Mouse (Mus musculus): ENCODE measurements around the gene Rrp15.
A peak's percentile ranks its signal among the peaks of the same experiment; 100 is the strongest.
"Not testable (repeated sequence)": the region's sequence is repeated elsewhere in the genome, so short reads cannot be mapped to it uniquely, and the experiment has no call there.

Rrp15 gene

GRCm38 (mm10) chr1:186748724-186749653 is at the start of gene Rrp15:
Gene Rrp15, minus strand, starts transcription at chr1:186749358.
- peak; percentile 96 for DNase-seq (ENCODE audit: low spot score)

- DNase-seq (ENCODE audit: low spot score): peak; percentile 62
These were observed 48.8 kb upstream of the Rrp15 start for GRCm38 (mm10) chr1:186797991-186798390.

- no peak for DNase-seq (ENCODE audit: low spot score)
These were observed 36.2 kb upstream of the Rrp15 start for GRCm38 (mm10) chr1:186785359-186785758.

GRCm38 (mm10) chr1:186780826-186781225 is 31.7 kb upstream of the Rrp15 start:
- no peak for DNase-seq (ENCODE audit: low spot score)

GRCm38 (mm10) chr1:186773124-186773523 is 24.0 kb upstream of the Rrp15 start:
- no peak for DNase-seq (ENCODE audit: low spot score)

- no peak for DNase-seq (ENCODE audit: low spot score)
These were observed 23.5 kb upstream of the Rrp15 start for GRCm38 (mm10) chr1:186772547-186773077.

GRCm38 (mm10) chr1:186772005-186772404 is 22.8 kb upstream of the Rrp15 start:
- no peak for DNase-seq (ENCODE audit: low spot score)

- no peak for DNase-seq (ENCODE audit: low spot score)
These were observed 21.5 kb upstream of the Rrp15 start for GRCm38 (mm10) chr1:186770659-186771058.

- DNase-seq (ENCODE audit: low spot score): no peak
These were observed 19.2 kb upstream of the Rrp15 start for GRCm38 (mm10) chr1:186768392-186768791.

- DNase-seq (ENCODE audit: low spot score): not testable (repeated sequence)
These were observed 14.3 kb upstream of the Rrp15 start for GRCm38 (mm10) chr1:186763451-186763850.

GRCm38 (mm10) chr1:186749675-186750283 is 621 bp upstream of the Rrp15 start:
- DNase-seq (ENCODE audit: low spot score): no peak

GRCm38 (mm10) chr1:186739828-186740227 is 9.3 kb downstream of the Rrp15 start:
- no peak for DNase-seq (ENCODE audit: low spot score)

GRCm38 (mm10) chr1:186735537-186735936 is 13.6 kb downstream of the Rrp15 start:
- DNase-seq (ENCODE audit: low spot score): no peak

GRCm38 (mm10) chr1:186733052-186733451 is 16.1 kb downstream of the Rrp15 start:
- no peak for DNase-seq (ENCODE audit: low spot score)

- DNase-seq (ENCODE audit: low spot score): no peak
These were observed 20.4 kb downstream of the Rrp15 start for GRCm38 (mm10) chr1:186728778-186729177.

GRCm38 (mm10) chr1:186726117-186726516 is 23.0 kb downstream of the Rrp15 start:
- DNase-seq (ENCODE audit: low spot score): no peak

GRCm38 (mm10) chr1:186722299-186722698 is 26.9 kb downstream of the Rrp15 start:
- DNase-seq (ENCODE audit: low spot score): no peak

GRCm38 (mm10) chr1:186721846-186722245 is 27.3 kb downstream of the Rrp15 start:
- peak; percentile 91 for DNase-seq (ENCODE audit: low spot score)

- peak; percentile 0 for DNase-seq (ENCODE audit: low spot score)
These were observed 28.0 kb downstream of the Rrp15 start for GRCm38 (mm10) chr1:186721166-186721565.

GRCm38 (mm10) chr1:186719708-186720107 is 29.4 kb downstream of the Rrp15 start:
- DNase-seq (ENCODE audit: low spot score): peak; percentile 34

GRCm38 (mm10) chr1:186718881-186719280 is 30.3 kb downstream of the Rrp15 start:
- DNase-seq (ENCODE audit: low spot score): peak; percentile 0

- peak; percentile 1 for DNase-seq (ENCODE audit: low spot score)
These were observed 33.9 kb downstream of the Rrp15 start for GRCm38 (mm10) chr1:186714980-186715896.

Data from retina, embryonic 14.5 days (tissue).